Mouse (Mus musculus): ENCODE measurements around the gene Sik2.

DNA sequence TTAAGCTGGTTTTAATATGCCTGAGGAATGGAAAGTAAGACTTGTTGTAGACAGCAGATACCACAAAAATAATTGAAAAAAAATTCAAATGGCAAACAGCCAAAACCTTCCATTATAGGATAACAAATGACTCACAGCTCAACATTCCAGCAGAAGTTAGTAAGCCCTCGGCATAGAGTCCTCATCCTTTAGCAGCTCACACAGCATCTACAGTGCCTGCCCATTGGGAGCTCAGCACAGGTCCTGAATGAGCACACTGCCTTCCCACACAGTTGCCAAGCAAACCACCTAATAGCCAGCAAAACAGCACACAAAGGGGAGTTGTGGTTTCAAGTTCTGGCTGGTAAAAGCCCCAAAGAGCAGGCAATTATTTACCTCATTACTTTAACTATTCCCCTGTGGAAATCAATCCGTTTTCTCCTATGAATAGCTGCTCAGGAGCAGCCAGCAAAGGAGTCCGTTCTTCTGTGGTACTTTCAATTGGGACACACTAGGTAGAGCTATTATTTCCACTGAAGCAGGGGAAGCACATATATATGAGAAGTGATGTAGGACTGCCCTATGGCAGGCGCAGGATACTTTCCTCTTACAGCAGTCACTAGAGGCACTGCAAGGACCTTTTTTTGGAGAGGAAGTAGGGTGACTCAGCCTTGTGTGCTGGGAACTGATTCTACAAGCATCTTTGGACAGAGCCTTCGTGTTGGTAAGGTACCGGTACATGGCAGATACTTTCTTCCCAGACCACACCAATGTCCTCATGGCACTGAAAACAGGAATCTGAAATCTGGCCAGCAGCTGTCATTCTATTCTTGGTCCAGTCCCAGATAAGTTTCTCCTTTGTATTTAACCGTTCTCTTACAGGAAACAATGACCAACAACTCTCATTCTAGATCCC lies 108.6 kb downstream of the Sik2 start:
- TF ChIP-seq POLR2A (IDR thresholded peaks at IDR 0.05; ENCODE audit: extremely low read depth, insufficient read depth, low read length) (no peak), CTCF (IDR thresholded peaks at IDR 0.05; ENCODE audit: low read depth, low read length) (no peak)

All from liver, adult 2 months (tissue).